Mouse (Mus musculus) spleen, postnatal 36 days (tissue): ENCODE results near the gene Rabepk.
"Not testable (repeated sequence)": the region's sequence is repeated elsewhere in the genome, so short reads cannot be mapped to it uniquely, and the experiment has no call there.

Source experiments
- DNase-seq, 2 experiments: peaks; one replicate each; pipeline ENCODE4 v3.0.0; 2022; ENCODE audit warnings: low spot score in 2 of 2, mixed read lengths in 1 of 2

The Rabepk gene

DNA sequence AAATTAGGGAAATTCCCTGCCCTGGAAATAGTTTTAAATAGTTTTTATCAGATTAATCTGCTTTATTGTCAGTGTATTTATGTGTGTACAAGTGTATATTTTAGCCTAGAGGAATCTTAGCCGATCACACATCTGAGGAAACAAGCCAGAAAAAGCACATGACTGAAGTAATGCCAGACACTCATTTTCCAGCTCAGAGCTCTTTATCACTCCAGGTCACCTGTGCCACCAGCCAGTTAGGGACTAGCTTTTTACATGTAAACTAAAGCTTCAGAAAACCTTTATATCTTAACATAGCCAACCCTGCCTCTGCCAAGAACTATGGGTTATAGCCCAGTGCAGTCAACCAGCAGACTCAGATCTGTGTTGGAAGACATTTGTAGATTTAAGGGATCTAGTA, 5.1 kb upstream of the Rabepk start:
- DNase-seq = peak; percentile 22 to 47

DNA sequence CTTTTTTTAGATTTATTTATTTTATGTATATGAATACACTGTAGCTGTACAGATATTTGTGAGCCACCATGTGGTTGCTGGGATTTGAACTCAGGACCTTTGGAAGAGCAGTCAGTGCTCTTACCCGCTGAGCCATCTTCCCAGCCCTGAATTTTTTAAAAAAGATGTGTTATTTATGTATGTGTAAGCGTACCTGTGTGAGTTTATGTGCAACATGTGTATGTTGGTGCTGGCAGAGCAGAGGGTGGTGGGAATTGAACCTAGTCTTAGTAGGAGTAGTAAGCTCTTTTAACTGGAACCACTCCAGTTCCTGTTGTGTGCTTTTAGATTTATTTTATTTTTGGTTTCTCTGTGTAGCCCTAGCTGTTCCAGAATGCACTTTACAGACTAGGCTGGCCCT, 4.5 kb upstream of the Rabepk start:
- no peak for DNase-seq

DNA sequence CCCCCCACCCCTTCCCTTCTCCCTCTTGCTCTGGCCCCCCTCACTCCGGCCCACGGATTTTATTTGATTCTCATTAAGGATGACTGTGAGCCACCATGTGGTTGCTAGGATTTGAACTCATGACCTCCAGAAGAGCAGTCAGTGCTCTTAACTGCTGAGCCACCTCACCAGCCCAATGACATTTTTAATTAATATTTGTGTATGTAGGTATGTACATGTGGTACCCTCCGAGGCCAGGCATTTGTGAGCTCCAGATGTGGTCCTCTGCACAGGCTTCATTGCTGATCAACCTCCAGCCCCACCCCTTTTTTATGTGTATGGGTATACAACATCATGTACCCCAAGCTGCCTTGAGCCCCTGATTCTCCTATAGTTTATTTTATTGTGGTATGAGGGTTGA, 4.0 kb upstream of the Rabepk start:
- DNase-seq = no peak

DNA sequence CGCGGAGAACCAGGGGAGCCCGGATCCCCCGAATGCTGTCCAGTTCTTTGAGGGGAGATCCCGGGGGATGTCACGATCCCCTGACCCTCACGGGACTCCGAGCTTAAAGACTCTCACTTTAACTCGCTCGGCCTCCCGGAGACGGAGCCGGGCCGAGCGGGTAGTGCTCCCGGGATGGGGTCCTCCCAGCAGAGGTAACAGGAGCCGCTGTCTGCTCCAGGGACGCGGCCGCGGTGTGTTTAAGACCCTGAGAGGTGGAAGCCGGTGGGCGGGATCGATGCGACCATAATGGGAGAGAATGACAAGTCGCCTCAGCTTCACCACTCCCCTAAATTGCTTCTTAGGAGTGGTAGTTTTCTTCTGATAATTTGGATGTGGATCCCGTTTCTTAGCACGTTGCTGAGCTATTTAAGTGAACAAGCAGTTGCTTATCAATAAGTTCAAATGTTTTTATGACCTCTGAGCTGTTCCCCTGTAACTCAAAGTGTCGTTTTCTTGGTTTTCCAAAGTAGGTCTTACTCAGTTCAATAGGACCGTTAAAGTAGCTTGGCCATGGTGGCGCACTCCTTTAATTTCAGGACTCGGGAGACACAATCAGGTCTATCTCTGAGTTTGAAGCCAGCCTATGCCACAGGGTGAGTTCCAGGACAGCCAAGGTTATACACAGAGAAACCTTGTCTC, 3.0 kb upstream of the Rabepk start:
- not testable (repeated sequence) for DNase-seq

DNA sequence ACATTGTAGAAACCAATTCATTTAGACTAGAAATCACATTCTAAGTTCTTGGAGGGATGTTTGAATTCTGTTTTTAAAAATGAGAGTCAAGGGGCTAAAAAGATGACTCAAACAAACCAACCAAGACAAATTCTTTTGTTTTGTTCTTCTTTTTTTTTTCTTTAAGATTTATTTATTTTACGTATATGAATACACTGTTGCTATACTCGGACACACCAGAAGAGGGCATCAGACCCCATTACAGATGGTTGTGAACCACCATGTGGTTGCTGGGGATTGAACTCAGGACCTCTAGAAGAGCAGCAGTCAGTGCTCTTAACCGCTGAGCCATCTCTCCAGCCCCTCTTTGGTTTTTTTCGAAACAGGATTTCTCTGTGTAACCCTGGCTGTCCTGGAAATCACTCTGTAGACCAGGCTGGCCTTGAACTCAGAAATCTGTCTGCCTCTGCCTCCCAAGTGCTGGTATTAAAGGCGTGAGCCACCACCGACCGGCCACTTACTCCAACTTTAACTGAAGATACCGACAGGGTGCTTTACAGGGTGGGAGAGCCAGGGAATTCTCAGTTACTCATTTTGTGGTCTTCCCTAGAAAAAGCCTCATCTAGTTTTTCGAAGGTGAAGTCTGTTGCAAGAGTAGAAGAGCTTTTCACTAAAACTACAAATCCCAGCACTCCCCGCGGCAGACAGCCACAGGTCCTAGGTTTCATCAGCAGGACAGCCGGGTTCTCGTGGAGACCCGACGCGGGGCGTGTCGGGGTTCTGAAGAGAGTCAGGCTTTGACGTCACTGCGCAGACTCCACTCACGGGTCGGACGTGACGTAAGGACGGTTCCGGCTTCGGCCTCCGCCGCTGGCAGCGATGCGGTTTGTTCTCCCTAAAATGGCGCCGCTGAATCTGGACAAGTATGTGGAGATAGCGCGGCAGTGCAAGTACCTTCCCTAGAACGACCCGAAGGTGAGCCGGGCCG, 2.1 kb upstream of the Rabepk start:
- DNase-seq = peak; percentile 97 to 99

DNA sequence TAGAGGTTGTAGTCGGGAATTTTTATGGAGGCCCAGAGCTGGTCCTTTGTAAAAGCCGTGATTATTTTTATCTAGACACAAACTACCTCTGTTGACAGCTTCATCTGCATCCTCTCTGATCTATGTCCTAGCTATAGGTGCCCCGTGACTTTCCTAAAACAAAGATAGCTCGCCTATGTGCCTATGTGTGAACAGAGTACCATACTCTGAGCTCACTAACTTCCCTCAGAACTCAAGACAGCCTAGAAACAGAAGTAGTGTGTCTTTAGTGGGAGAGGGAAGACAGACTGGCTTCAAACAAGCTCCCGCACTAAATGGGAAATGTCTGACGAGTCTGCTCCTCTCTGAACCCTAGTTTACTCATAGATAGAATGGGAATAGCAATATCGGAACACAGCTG, 659 bp upstream of the Rabepk start:
- DNase-seq = no peak

DNA sequence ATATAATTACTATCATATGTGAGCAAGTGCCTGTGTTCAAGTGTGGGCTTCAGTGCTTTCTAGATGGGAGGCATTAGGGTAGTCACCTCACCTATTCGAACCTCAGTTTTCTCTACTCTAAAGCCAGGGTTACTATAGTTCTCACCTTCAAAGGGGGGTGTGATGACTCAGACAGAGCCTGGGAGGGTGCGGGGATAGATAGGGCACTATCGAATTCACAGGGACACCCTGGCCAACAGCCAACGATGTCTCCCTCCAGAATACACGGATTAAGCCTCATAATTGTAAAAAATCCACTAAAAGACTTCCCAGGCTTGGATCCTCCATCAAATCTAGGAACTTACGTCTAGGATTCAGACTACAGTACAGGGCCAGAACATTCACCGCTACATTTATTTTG, 4.3 kb downstream of the Rabepk start:
- peak in 1 of 2 experiments; percentile 50 for DNase-seq

DNA sequence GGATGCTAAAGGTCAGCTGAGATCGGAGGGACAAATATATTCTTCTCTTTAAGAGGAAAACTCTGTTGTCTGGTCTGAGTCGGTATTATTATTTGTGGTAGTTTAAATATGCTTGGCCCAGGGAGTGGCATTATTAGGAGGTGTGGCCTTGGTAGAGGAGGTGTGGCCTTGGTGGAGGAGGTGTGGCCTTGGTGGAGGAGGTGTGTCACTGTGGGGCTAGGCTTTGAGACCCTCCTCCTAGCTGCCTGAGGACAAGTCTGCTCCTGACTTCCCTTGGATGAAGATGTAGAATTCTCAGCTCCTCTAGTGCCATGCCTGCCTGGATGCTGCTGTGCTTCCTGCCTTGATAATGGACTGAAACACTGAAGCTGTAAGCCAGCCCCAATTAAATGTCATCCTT, 5.2 kb downstream of the Rabepk start:
- no peak for DNase-seq

DNA sequence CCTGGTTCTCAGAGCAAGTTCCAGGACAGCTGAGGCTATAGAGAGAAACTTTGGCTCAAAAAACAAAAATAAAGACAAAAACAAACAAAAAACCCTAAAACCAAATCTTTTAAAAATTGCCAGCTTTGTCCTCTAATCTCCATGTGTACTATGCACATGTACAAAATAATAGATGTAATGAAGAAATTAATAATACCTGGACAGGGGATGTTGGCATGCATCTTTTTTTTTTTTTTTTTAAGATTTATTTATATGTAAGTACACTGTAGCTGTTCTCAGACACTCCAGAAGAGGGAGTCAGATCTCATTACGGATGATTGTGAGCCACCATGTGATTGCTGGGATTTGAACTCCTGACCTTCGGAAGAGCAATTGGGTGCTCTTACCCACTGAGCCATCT, 7.2 kb downstream of the Rabepk start:
- not testable (repeated sequence) for DNase-seq

DNA sequence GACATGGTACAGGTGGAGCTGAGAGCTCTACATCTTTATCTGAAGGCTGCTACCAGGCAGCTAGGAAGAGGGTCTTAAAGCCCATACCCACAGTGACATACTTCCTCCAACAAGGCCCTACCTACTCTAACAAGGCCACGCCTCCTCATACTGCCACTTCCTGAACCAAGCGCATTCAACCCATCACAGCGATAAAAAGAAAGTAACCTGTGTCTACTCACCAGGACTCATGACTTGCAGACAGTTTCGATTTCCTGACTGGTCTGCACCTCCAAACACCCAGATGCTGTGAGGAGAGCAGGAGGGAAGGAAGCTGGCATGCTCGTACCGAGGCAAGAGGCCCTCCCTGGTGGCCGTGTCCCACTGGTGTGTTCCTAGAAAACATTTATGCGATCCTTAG, 9.4 kb downstream of the Rabepk start:
- peak; percentile 79 to 85 for DNase-seq

DNA sequence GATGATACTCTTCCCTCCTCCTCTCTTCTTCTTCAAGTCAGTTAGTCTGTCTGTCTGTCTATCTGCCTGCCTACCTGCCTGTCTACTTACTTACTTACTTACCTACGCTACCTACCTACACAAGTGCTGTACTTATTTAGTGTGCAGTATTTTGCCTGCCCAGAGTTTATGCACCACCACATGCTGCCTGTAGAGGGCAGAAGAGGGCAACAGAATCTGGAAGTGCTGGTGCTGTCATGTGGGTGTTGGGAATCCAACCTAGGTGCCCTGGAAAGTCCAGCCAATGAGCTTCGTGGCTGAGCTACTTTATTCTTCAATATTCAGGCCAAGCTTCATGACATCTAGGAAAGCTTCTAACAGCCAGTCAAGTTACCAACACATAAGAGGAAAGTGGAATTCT, 15.6 kb downstream of the Rabepk start:
- peak; percentile 48 to 66 for DNase-seq

DNA sequence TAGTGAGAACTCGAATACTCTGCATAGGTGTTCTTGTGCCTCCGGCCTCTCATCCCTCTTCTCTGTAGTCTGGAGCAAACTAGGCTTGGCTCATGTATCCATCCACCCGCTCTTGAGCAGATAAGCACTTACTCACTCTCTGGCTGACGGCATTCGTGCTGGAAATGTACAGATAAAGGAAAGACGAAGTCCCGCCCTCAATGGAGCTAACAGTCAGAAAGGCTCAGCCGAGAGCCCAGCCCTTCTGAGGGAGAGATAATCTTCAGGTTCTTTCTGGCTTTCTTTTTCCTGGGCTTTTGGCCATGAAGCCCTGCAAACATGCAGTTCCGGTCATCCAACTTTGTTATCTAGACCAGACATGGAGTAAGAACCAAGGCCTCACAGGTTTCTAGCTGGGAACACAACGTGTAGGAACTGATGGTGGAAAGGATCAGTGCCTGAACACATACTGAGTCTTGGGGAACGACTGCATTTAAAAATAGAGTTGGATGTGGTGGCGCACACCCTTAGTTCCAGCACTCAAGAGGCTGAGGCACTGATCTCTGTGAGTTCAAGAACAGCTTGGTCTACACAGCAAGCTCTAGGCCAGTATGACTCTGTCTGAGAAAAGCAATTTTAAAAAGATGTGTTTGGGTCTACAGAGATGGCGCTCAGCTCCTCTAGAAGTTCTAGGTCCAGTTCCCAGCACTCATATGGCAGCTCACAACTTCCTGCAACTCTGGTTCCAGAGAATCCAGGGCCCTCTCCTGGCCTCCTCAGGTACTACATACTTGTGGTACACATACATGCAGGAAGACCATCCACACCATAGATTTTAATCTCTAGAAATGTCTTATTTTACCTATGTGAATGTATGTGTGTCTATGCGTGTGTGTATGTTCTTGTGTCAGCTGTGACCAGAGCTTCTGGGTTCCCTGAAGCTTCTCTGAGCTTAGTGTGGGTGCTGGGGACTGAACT, 16.4 kb downstream of the Rabepk start:
- DNase-seq = peak; percentile 65 to 80

DNA sequence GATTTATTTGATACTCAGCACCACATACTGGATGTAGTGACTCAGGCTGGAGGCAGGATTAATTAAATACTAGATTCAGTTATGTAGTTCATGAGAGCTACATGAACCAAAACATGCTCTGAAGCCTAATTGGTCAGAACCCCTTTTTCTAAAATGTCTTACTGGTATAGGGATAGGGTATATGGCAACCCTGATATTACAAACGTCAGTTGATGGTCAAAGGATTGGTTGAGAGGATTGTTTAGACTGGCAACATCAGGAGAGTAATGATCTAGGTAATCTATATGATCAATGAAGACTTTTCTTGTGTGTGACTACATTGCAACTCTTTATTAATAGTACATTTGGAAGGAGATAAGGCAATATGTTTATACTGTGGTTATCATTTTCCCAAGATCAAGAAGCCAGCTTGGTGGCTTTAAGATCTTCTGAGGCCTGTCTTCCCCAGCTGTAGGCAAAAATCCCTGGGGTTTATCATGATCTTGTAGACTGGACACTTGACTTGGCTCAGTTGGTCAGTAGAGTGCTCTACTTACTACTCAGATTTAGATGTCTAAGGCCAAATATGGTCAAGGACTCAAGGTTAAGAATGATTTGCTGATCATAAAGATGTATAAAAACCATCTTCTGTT, 22.4 kb downstream of the Rabepk start:
- DNase-seq = no peak

DNA sequence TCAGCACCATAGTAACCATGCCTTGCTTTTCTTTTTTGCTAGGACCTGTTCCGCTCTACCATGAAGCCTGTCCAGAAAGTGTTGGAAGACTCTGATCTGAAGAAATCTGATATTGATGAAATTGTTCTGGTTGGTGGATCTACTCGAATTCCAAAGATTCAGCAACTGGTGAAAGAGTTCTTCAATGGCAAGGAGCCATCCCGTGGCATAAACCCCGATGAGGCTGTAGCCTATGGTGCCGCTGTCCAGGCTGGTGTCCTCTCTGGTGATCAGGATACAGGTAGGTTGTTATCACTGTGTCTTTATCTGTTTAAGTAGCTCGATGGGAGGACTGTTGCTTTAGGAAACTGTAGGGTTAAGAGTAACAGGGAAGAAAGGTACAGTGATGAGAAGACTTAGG, 25.2 kb downstream of the Rabepk start:
- DNase-seq = no peak

DNA sequence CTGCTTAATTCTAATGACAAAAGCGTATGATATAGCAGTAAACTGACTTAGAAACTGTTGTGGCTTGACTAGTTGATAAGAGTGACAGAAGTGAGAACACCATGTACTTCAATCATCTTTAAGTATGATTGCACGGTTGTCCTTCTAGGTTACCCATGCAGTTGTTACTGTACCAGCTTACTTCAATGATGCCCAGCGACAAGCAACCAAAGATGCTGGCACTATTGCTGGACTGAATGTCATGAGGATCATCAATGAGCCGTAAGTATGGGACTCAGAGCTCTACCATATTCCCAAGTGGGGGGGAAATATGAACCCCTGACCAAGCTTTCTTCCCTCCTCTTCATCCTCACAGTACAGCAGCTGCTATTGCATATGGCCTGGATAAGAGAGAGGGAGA, 26.0 kb downstream of the Rabepk start:
- no peak for DNase-seq

DNA sequence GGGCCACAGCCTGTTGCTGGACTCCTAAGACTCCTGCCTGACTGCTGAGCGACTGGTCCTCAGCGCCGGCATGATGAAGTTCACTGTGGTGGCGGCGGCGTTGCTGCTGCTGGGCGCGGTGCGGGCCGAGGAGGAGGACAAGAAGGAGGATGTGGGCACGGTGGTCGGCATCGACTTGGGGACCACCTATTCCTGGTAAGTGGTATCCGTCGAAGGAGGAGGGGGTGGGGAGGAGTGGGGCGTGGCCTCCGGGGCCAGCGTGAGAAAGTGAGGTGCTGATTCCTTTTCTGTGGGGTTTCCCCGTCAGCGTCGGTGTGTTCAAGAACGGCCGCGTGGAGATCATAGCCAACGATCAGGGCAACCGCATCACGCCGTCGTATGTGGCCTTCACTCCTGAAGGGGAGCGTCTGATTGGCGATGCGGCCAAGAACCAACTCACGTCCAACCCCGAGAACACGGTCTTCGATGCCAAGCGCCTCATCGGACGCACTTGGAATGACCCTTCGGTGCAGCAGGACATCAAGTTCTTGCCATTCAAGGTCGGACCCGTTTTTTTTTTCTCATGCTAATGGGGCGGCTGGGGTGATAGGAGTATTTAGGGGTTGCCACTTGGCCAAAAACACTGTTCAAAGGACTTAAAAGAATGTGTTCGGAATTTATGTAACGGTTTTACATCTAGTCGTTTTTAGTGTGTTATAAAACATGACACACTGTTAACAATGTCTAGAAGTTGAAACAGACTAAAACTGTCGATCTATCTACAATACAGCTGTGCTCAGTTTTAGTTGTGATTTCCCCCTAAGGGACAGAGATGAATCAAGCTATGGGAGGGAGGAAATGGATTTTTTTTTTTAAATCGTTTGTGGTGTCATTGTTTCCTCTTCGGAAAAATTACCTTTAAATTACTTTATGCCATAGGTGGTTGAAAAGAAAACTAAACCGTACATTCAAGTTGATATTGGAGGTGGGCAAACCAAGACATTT, 27.2 kb downstream of the Rabepk start:
- DNase-seq = peak; percentile 64 to 75

DNA sequence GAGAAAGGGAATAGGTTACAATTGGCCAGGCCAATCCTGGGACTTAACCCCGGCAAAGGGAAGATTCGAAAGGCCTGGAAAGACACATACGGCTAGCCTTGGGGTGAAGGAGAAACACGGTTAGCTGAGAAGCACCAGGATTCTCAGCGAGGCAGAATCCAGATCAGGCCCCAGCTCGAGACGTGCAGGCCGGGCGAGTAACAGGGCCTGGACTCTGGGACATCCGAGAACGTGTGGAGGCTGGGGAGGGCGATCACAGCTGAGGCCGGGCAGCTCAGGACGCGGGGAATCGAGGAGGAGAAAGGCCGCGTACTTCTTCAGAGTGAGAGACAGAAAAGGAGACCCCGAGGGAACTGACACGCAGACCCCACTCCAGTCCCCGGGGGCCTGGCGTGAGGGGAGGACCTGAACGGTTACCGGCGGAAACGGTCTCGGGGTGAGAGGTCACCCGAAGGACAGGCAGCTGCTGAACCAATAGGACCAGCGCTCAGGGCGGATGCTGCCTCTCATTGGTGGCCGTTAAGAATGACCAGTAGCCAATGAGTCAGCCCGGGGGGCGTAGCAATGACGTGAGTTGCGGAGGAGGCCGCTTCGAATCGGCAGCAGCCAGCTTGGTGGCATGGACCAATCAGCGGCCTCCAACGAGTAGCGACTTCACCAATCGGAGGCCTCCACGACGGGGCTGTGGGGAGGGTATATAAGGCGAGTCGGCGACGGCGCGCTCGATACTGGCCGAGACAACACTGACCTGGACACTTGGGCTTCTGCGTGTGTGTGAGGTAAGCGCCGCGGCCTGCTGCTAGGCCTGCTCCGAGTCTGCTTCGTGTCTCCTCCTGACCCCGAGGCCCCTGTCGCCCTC, 28.1 kb downstream of the Rabepk start, which contains the start of gene Hspa5:
Hspa5 (plus strand) TSS at position 603 of the 859 bp plus-strand sequence.
- peak; percentile 100 for DNase-seq

DNA sequence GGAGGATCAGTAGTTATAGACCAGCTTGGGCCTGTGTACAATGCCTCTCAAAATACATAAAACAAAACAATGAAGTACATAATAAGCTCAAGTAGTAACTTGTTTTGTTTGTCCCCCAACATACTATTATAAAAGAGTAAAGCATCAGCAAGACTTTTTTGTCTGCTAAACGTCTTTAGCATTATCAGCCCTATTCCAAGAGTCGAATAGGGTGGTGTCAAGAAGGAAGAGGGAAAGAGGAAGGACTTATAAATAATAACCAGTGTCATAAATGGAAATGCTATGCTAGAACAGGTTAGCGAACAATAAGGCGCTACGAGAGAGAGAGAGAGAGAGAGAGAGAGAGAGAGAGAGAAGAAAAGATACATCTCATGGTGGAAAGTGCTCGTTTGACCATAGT, 28.8 kb downstream of the Rabepk start:
- no peak for DNase-seq

DNA sequence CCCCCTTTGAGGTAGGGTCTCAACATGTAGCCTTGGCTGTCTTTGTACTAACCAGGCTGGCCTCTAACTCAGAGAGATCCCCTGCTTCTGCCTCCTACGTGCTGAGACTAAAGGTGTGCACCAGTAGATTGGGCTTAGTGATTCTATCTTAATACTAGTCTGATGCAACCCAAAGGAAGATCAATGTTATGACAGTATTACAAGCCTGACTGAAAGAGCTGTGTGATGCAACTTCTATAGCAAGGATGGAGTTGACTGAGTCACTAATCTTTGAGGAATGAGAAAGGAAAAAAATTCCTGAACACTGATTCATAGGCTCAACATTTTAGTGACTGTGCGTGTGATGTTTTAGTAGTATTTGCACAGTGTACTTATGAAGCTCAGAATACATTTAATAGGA, 29.7 kb downstream of the Rabepk start:
- no peak for DNase-seq
